Mouse (Mus musculus) liver, adult 2 months (tissue): ENCODE data around the gene Izumo1r. TPM values are rescaled to one million over a fixed set of nuclear protein-coding genes. Genes with fewer than 3 reads are reported as not detected.
"Not testable (repeated sequence)": the region's sequence is repeated elsewhere in the genome, so short reads cannot be mapped to it uniquely, and the experiment has no call there.

Source experiments
- DNase-seq: peaks from one replicate; pipeline ENCODE4 v3.0.0-alpha.2; 2011; ENCODE audit warnings: low read depth, low spot score; ENCODE audit errors: extremely low read depth
- H3K27ac ChIP-seq: fragments of 200-500 bp; replicated peaks from 2 replicates; pipeline ENCODE4 v1.5.1; 2012; ENCODE audit warnings: low read depth, mild to moderate bottlenecking, control low read depth, inconsistent platforms, low read length; ENCODE audit not compliant: insufficient read depth
- H3K27me3 ChIP-seq: fragments of 200-500 bp; 2 replicates; pipeline ENCODE4 v1.6.1; 2012; ENCODE audit warnings: mild to moderate bottlenecking, moderate library complexity, low read length, inconsistent platforms; ENCODE audit not compliant: control insufficient read depth, insufficient read depth
- H3K36me3 ChIP-seq: fragments of 200-500 bp; 2 replicates; pipeline ENCODE4 v1.6.1; 2012; ENCODE audit warnings: low read length, inconsistent platforms; ENCODE audit not compliant: control insufficient read depth, insufficient read depth
- H3K4me1 ChIP-seq: fragments of 200-500 bp; 2 replicates; pipeline ENCODE4 v1.6.1; 2011; ENCODE audit warnings: low read length; ENCODE audit not compliant: control insufficient read depth, insufficient read depth
- H3K4me3 ChIP-seq: fragments of 200-500 bp; 2 replicates; pipeline ENCODE4 v1.5.1; 2011; ENCODE audit warnings: low read depth, mild to moderate bottlenecking, control low read depth, low read length, moderate library complexity; ENCODE audit not compliant: insufficient read depth
- H3K79me2 ChIP-seq: fragments of 200-500 bp; 2 replicates; pipeline ENCODE4 v1.6.1; 2012; ENCODE audit warnings: inconsistent platforms, mild to moderate bottlenecking, low read length, moderate library complexity; ENCODE audit not compliant: control insufficient read depth, insufficient read depth
- H3K9ac ChIP-seq: fragments of 200-500 bp; 2 replicates; pipeline ENCODE4 v1.6.1; 2012; ENCODE audit warnings: low read depth, mild to moderate bottlenecking, control low read depth, inconsistent platforms, low read length
- CTCF ChIP-seq: fragments of 200-500 bp; IDR thresholded peaks from 2 replicates; pipeline ENCODE4 v1.5.1; 2011; ENCODE audit warnings: low read depth, low read length, control low read depth
- POLR2A ChIP-seq: fragments of 200-500 bp; IDR thresholded peaks from 2 replicates; pipeline ENCODE4 v1.6.1; 2011; ENCODE audit warnings: low read length, control low read depth; ENCODE audit not compliant: insufficient read depth; ENCODE audit errors: extremely low read depth
- WGBS: fragments of 180-500 bp; shearing (Covaris S2); methylation state at CpG from one replicate; pipeline ENCODE4 v1.1.7; 2018; 5-methylcytosine and 5-hydroxymethylcytosine counted together
- polyA plus RNA-seq: library from polyadenylated mRNA; depleted of rRNA; stranded (reverse); fragments of >200 nt; gene quantifications from 2 replicates; pipeline ENCODE4 v1.2.3, GENCODE M21; 2012
- total RNA-seq: library from RNA; depleted of rRNA; stranded (reverse); fragments of >200 nt; gene quantifications from 2 replicates; pipeline ENCODE4 v1.2.3, GENCODE M21; 2014

Gene Izumo1r
- total and polyA plus RNA-seq, 2 experiments, result 0.20 TPM; not detected in 1

DNA sequence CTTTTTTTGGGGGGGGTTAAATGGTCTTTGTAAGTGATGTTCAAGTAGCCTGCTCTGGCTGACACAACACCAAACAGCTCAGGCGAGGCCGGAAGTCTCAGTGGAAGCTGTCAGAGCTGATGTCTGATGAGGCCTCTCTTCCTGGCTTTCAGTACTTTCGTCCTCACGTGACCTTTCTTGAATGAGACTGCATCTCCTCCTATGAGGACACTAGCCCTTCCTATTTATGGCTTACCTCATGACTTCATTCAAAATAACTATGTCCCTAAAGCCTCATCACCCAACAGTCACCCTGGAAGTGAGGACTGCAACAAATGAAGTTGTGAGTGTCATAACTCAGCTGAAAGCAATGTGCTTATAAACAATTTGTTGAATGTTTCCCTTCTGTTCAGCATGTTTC is 19.1 kb downstream of the Izumo1r start:
- no peaks in the 10 kb centered on the region for H3K36me3 ChIP-seq
- no peak overlapping the region for H3K9ac ChIP-seq
- no peaks in the 10 kb centered on the region for H3K27me3 ChIP-seq
- WGBS, result 70% methylated on average over 4 of the region's 4 CpGs
- no peak overlapping the region for H3K4me3 ChIP-seq
- no peak for TF ChIP-seq CTCF
- TF ChIP-seq POLR2A, result no peak
- no peaks in the 10 kb centered on the region for H3K4me1 ChIP-seq
- H3K27ac ChIP-seq, result no peak overlapping the region
- no peaks in the 10 kb centered on the region for H3K79me2 ChIP-seq
- no peak for DNase-seq

DNA sequence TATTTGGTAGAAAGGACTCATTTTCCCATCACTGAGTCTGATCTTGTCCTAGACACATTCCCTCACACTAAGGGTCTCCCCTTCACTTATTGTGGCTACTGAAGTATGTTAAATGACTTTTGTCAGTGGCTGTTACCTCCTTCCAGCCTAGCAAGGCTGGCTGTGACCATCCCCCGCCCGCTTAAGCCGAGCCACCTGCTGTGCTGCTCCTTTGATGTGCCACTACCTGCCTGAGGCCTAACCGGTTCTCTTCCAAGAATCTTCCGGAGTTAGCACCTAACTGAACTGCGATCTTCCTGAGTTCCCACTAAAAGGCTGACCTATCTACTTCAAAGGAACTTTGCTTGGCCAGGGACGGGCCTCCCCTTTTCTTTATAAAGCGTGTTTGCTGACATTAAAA is 27.2 kb downstream of the Izumo1r start:
- H3K79me2 ChIP-seq, H3K4me1 ChIP-seq: not testable (repeated sequence)
- 48% methylated on average over 8 of the region's 8 CpGs for WGBS

DNA sequence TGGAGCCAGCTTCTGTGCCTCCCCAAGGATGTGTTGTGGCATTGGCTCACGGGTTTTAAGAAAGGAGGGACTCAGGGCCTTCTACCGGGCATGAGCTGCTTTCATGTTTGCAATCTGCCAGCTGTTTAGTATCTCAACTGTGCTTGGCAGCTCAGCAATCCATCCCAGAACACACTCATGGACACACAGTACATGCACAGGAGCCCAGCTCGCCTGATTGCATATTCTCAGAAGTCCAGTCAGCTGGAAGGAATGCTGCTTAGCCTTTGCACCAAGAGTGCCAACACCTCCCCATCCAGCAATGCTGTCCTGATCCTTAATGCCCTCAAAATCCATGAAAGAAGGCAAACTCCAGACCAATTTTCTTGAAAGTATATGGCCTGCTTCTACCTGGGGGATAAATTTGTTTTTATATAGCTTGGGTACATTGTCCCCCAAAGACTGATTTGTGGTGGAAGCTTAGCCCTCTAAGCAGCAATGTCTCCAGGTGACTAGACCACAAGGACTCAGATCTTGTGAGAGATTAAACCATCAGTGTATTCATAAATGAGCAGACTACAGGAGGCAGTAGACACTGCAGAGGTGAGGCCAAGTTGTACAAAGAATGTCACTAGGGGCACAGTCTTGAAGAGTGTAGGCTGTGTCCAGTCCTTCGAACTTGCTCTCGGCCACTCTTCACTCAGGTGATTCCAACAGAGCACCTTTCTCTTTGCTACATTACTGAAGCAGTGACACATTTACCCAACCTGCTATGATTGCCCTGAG is 27.8 kb downstream of the Izumo1r start:
- DNase-seq, result no peak
- H3K36me3 ChIP-seq, result no peaks in the 10 kb centered on the region
- H3K27ac ChIP-seq, result no peak overlapping the region
- H3K4me3 ChIP-seq, result no peak overlapping the region
- no peaks in the 10 kb centered on the region for H3K79me2 ChIP-seq
- no peaks in the 10 kb centered on the region for H3K27me3 ChIP-seq
- 79% methylated on average over 5 of the region's 5 CpGs for WGBS
- no peak overlapping the region for H3K9ac ChIP-seq
- TF ChIP-seq POLR2A (no peak), CTCF (no peak)
- no peaks in the 10 kb centered on the region for H3K4me1 ChIP-seq

More for the DNA sequence above, 27.2 kb downstream of the Izumo1r start:
- H3K27me3 ChIP-seq, H3K9ac ChIP-seq, H3K4me3 ChIP-seq, DNase-seq, H3K36me3 ChIP-seq, H3K27ac ChIP-seq: not testable (repeated sequence)

DNA sequence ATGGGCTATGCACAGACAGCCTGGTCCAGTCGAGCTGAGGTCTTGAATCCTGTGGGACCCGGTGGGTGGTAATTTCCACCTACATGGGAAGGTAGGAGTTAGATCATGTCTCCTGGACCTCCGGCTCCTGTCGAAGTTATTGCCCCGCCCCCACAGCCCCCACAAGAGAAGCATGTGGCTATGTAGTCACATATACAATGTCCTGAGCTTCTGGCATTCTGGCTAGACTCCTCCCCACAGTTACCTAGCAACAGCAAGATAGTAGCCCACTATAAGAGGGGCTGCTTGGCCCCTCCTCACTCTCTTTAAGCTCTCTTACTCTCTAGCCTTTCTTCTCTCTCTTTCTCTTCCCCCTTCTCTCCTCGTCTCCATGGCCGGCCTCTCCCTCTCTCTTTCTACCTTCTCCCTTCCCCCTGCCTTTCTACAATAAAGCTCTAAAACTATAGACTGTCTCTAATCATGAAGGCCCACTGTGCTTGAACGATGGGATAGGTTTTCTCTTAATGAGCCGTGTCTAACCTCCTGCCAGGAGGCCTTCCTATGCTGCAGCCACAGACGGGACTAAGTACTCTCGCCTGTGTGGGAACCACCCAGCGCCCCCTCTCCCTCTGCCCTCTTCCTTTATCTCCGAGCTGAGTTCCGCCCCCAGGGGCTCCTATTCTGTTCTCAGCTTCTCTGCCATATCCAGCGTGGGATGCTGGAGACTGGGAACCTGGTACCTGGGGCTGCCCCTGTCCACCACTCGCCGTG is 31.4 kb downstream of the Izumo1r start:
- Histone ChIP-seq H3K4me1 (no peaks in the 10 kb centered on the region), H3K4me3 (no peak overlapping the region), H3K36me3 (no peaks in the 10 kb centered on the region), H3K79me2 (no peaks in the 10 kb centered on the region), H3K27ac (no peak overlapping the region), H3K27me3 (no peaks in the 10 kb centered on the region), H3K9ac (no peak overlapping the region)
- WGBS, result 70% methylated on average over 17 of the region's 17 CpGs
- TF ChIP-seq CTCF, result no peak
- no peak for TF ChIP-seq POLR2A
- no peak for DNase-seq

DNA sequence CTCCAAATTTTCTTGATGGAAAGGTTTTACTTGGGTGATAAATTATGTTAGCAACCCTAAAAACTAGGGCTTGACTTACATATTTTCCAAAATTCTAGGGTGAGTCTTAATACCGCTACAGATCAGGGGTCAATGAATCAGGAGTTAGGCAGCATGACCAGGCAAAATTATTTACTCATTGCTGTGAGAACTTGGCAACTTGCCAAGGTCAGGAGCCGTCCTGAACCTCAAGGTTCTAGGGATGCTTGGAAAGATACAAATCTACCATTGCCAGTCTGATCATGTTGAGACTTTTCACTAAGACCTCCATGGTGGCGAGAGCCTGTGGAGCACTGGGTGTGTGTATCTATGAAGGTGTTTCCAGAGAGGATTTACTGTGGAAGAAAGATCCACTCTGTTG is 32.2 kb downstream of the Izumo1r start:
- no peak overlapping the region for H3K27ac ChIP-seq
- DNase-seq, result peak; percentile 8
- no peaks in the 10 kb centered on the region for H3K36me3 ChIP-seq
- no peak for TF ChIP-seq CTCF
- TF ChIP-seq POLR2A, result no peak
- no peak overlapping the region for H3K9ac ChIP-seq
- H3K79me2 ChIP-seq, result no peaks in the 10 kb centered on the region
- H3K4me3 ChIP-seq, result no peak overlapping the region
- no peaks in the 10 kb centered on the region for H3K4me1 ChIP-seq
- 42% methylated on average over 3 of the region's 3 CpGs for WGBS
- no peaks in the 10 kb centered on the region for H3K27me3 ChIP-seq

DNA sequence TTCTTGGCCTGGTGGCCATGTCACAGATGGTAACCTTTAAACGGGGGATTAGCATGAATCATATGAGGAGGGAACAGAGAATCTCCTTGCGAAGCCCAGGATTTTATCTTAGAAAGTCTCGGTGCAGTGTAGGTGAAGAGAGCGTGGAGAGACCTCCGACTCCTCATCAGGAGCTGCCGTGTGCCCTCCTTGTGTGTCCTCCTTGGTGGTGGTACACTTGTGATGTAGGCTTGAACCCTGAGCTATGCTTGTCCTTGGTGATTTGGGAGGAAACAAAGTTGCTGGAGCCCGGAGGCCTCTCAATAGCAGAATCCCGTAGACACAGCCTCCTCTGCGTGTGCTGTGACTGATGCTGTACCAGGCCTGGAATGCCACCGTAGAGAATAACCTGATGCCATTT is 32.9 kb downstream of the Izumo1r start:
- Histone ChIP-seq H3K4me1 (no peaks in the 10 kb centered on the region), H3K36me3 (no peaks in the 10 kb centered on the region), H3K27me3 (no peaks in the 10 kb centered on the region), H3K79me2 (no peaks in the 10 kb centered on the region), H3K9ac (no peak overlapping the region), H3K27ac (no peak overlapping the region), H3K4me3 (no peak overlapping the region)
- TF ChIP-seq POLR2A, result no peak
- TF ChIP-seq CTCF, result no peak
- 91% methylated on average over 10 of the region's 10 CpGs for WGBS
- no peak for DNase-seq
